ENCODE assay signal across 11 mouse cellular contexts in genomic region chr2:166653564-166653963, GRCm38 (mm10).
DNase-seq lines count a peak whose midpoint lies in the region; ATAC-seq and TF ChIP-seq lines count a peak whose summit lies in the region.
"Had no signal": no experiment of that assay in that cellular context is flagged by ENCODE, and none has a peak within 500 bp of the region (broad histone marks: within the 10 kb centered on the region; RNA-seq: fewer than 3 reads in every experiment).

No protein-coding gene starts in this region.

- DNase-seq in heart, postnatal 25 days (ENCODE audit: low spot score) = no peak
- peak; percentile 84 for DNase-seq in brain, embryonic 14.5 days (ENCODE audit: low read depth)
- DNase-seq in midbrain, embryonic 14.5 days = peak; percentile 46
- no peak for DNase-seq in cerebellum, adult 18-20 months
- no peak for DNase-seq in adrenal gland, postnatal 10 days
- DNase-seq in urinary bladder, adult 18-20 months (ENCODE audit: low spot score in 2 of 2) = no peak
- DNase-seq: cerebellum, postnatal 25 days; kidney, adult 18-20 months; lung, adult 18-20 months had no signal

- WGBS in heart, embryonic 13.5 days = 42% methylated on average over 5 of the region's 5 CpGs
- WGBS in forebrain, embryonic 16.5 days = 48% methylated on average over 5 of the region's 5 CpGs
- WGBS in midbrain, embryonic 14.5 days = 27% methylated on average over 5 of the region's 5 CpGs

- intact Hi-C loops in heart, postnatal 25 days (cut with DNase I) = no loop called here

- no peak for ATAC-seq in heart, embryonic 13.5 days (ENCODE audit: extremely low read depth, insufficient number of reproducible peaks, low FRiP score, low TSS enrichment)
- ATAC-seq in forebrain, embryonic 16.5 days = peak; percentile 68
- ATAC-seq in midbrain, embryonic 14.5 days (ENCODE audit: low FRiP score, low TSS enrichment) = 0 out of 2 replicates have a peak, but pooled peaks have one; percentile 34

- 0 out of 2 replicates have a peak overlapping the region, but pooled peaks have one; percentile 4 for H3K9ac ChIP-seq in heart, embryonic 13.5 days
- H3K9ac ChIP-seq in forebrain, embryonic 16.5 days (replicated peaks; ENCODE audit: low read depth, low read length) = peak overlapping the region; percentile 33; the same call in 1 of the 2 replicates
- H3K9ac ChIP-seq in midbrain, embryonic 14.5 days (replicated peaks; ENCODE audit: low read length) = no peak overlapping the region

- no peak overlapping the region for H3K4me3 ChIP-seq in heart, embryonic 13.5 days
- no peak overlapping the region for H3K4me3 ChIP-seq in forebrain, embryonic 16.5 days (replicated peaks; ENCODE audit: low read length)
- no peak overlapping the region for H3K4me3 ChIP-seq in midbrain, embryonic 14.5 days (replicated peaks; ENCODE audit: low read depth, low read length)

- no peak for TF ChIP-seq CTCF in brain, embryonic 14.5 days (IDR thresholded peaks at IDR 0.05; ENCODE audit: borderline replicate concordance, extremely low read depth, insufficient read depth, insufficient read length)

- no peak overlapping the region for H3K4me2 ChIP-seq in heart, embryonic 13.5 days
- H3K4me2 ChIP-seq in forebrain, embryonic 16.5 days (ENCODE audit: low read length) = no peak overlapping the region
- no peak overlapping the region for H3K4me2 ChIP-seq in midbrain, embryonic 14.5 days (ENCODE audit: low read length)

- no peak for TF ChIP-seq POLR2A in brain, embryonic 14.5 days (IDR thresholded peaks at IDR 0.05; ENCODE audit: borderline replicate concordance, extremely low read depth, insufficient read depth, insufficient read length, poor library complexity, severe bottlenecking)

- no peaks in the 10 kb centered on the region for H3K9me3 ChIP-seq in heart, embryonic 13.5 days
- no peaks in the 10 kb centered on the region for H3K9me3 ChIP-seq in forebrain, embryonic 16.5 days (ENCODE audit: control insufficient read depth, low read length)
- no peaks in the 10 kb centered on the region for H3K9me3 ChIP-seq in midbrain, embryonic 14.5 days (ENCODE audit: control insufficient read depth, low read length)

- no peak overlapping the region for H3K27ac ChIP-seq in heart, embryonic 13.5 days (replicated peaks)
- peak overlapping the region; percentile 89 for H3K27ac ChIP-seq in forebrain, embryonic 16.5 days (ENCODE audit: low read length)
- H3K27ac ChIP-seq in midbrain, embryonic 14.5 days (replicated peaks; ENCODE audit: low read depth, low read length) = no peak overlapping the region

- H3K4me1 ChIP-seq in heart, embryonic 13.5 days = peaks cover 50% of the 10 kb centered on the region
- H3K4me1 ChIP-seq in forebrain, embryonic 16.5 days (replicated peaks; ENCODE audit: control insufficient read depth, insufficient read depth, low read length) = peaks cover 46% of the 10 kb centered on the region
- peaks cover 25% of the 10 kb centered on the region; the same call in 1 of the 2 replicates for H3K4me1 ChIP-seq in midbrain, embryonic 14.5 days (ENCODE audit: control insufficient read depth, insufficient read depth, low read length)

- no peaks in the 10 kb centered on the region for H3K27me3 ChIP-seq in heart, embryonic 13.5 days (replicated peaks)
- H3K27me3 ChIP-seq in forebrain, embryonic 16.5 days (replicated peaks; ENCODE audit: control insufficient read depth, insufficient read depth, low read length) = no peaks in the 10 kb centered on the region
- H3K27me3 ChIP-seq in midbrain, embryonic 14.5 days (ENCODE audit: control insufficient read depth, insufficient read depth, low read length) = no peaks in the 10 kb centered on the region

- no peaks in the 10 kb centered on the region for H3K36me3 ChIP-seq in heart, embryonic 13.5 days
- H3K36me3 ChIP-seq in forebrain, embryonic 16.5 days (ENCODE audit: control insufficient read depth, insufficient read depth) = no peaks in the 10 kb centered on the region
- no peaks in the 10 kb centered on the region for H3K36me3 ChIP-seq in midbrain, embryonic 14.5 days (ENCODE audit: control insufficient read depth, insufficient read depth, low read length)

Comparison
In these comparisons a context has a peak if more than half of its experiments do, and no peak if none do; other contexts are left out.
1. DNase-seq: peak in brain, embryonic 14.5 days (single experiment) and midbrain, embryonic 14.5 days (single experiment); none in heart, postnatal 25 days (single experiment), cerebellum, adult 18-20 months (0 of 2), adrenal gland, postnatal 10 days (single experiment) and urinary bladder, adult 18-20 months (0 of 2).